Mouse (Mus musculus) adrenal gland, postnatal 4 days (tissue): ENCODE measurements around the gene Gm21149. TPM values are rescaled to one million over a fixed set of nuclear protein-coding genes. Genes with fewer than 3 reads are reported as not detected.
"Not testable (repeated sequence)": the region's sequence is repeated elsewhere in the genome, so short reads cannot be mapped to it uniquely, and the experiment has no call there.

Experiments used
- DNase-seq, 2 experiments: peaks; one replicate each; pipeline ENCODE4 v3.0.0; 2021 to 2022; ENCODE audit warnings: low spot score in 2 of 2, mixed read lengths in 2 of 2
- total RNA-seq, 2 experiments: library from RNA; stranded (reverse); gene quantifications; 2 replicates each; pipeline ENCODE4 v1.2.3; 2021

Gene Gm21149
- total RNA-seq, 2 experiments from 2014 or later, result not detected

DNA sequence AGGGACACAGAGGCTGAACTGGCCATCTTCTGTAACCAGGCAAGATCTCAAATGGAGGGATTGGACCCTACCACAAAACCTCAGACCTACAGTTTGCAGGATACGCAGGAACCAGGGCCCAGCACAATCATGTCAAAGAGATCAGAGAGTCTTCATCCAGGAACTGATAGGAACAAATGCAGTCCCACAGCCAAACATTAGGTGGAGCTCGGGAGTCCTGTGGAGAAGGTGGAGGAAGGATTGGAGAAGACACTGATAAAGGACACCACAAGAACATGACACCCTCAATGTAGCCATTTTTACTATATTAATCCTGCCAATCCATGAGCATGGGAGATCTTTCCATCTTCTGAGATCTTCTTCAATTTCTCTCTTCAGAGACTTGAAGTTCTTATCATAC, 12.8 kb downstream of the Gm21149 start:
- not testable (repeated sequence) for DNase-seq

DNA sequence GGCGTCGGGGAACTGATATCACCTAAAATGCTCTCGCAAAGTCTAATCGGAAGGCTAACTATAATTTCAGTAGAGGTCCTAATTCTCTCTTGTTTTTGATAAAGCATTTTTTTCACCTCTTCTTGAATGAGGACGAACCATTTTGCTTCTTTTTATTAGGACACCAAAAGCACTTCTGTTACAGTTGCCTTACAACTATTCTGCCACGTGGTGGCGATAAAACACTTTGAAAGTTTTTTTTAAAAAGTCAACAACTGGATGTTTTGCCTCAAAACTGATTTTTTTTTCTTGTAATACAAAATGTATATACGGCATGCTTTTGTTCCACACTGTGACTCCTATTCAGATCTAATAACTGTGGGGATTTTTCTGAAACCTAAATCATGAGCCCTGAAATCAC, 14.7 kb downstream of the Gm21149 start:
- not testable (repeated sequence) for DNase-seq

DNA sequence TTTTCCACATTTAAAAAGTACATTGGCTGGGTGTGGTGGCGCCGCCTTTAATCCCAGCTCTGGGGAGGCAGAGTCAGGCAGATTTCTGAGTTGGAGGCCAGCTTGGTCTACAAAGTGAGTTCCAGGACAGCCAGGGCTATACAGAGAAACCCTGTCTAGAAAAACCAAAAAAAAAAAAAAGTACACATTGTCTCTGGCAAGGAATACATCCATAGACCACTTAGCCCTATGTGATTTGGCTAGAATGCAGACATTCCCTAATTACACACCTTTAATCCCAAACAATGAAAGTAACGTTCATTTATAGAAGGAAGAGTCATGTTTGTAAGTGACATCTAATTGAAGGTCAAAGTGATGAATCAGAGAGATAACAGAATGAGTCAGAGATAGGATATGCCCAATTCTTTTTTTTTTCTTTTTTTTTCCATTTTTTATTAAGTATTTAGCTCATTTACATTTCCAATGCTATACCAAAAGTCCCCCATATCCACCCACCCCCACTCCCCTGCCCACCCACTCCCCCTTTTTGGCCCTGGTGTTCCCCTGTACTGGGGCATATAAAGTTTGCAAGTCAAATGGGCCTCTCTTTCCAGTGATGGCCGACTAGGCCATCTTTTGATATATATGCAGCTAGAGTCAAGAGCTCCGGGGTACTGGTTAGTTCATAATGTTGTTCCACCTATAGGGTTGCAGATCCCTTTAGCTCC, 18.3 kb downstream of the Gm21149 start:
- DNase-seq, result not testable (repeated sequence)

Other genes with a start within 250 kb of the Gm21149 start
- gene Gm21190, start 52.7 kb upstream of the Gm21149 start, total RNA-seq, result not detected
- not detected for gene Gm21083, start 100.8 kb upstream of the Gm21149 start, total RNA-seq
- not detected for gene Speer4d, start 142.5 kb upstream of the Gm21149 start, total RNA-seq
- gene 4930572O03Rik, start 180.5 kb upstream of the Gm21149 start, total RNA-seq, result not detected
- gene Speer4c, start 237.7 kb upstream of the Gm21149 start, total RNA-seq, result not detected